Mouse (Mus musculus) bone marrow, adult 2 months (tissue): ENCODE data around the gene Fxyd1.

Experiments
- CTCF ChIP-seq: fragments of 200-500 bp; IDR thresholded peaks from 2 replicates; pipeline ENCODE4 v1.5.1; 2011; ENCODE audit warnings: low read length, control low read depth; ENCODE audit not compliant: control insufficient read depth, insufficient read depth
- POLR2A ChIP-seq: fragments of 200-500 bp; IDR thresholded peaks from 2 replicates; pipeline ENCODE4 v1.6.1; 2011; ENCODE audit warnings: low read depth, mild to moderate bottlenecking, control low read depth, low read length, borderline replicate concordance; ENCODE audit not compliant: control insufficient read depth

DNA sequence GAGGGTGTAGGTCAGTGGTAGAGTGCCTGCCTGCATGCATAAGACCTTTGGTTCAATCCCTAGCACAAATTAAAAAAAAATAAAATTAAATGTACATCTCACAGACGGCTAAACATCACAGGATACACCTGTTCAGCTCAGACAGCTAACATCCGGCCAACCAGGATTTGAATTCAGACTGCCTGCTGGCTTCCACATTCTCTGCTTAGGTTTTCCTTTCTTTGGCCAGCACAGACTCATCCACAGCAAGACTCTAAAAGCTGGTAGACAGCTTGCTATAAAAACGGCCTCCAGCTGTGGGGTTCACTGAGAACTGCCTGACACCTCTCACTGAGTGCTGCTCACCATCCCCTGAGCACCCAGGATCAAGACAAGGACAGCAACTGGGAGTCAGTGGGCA is 49.2 kb upstream of the Fxyd1 start:
- TF ChIP-seq POLR2A (no peak), CTCF (no peak)
